Mouse (Mus musculus): ENCODE measurements around the gene Oas1d. TPM values are rescaled to one million over a fixed set of nuclear protein-coding genes. Genes with fewer than 3 reads are reported as not detected.

The Oas1d gene
- polyA plus RNA-seq, 1 experiment from 2014 or later: not detected

DNA sequence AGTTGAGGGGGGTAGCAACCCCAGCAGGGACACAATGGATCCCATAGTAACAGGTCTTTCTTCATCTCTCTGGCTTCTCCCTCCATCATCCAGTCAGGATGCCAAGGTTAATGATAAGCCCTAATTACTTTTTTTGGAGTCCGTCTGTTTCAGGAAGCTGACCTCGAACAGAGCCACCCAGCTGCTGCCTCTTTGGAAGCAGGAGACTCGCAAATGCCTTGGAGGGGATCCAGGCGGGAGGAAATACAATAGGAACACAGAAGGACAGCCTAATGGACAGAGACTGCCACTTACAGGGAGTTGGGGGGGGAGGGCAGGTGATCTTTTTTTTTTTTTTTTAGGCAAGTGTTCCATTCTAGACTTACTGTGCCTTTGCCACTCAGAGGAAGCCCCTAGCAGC is 55.4 kb downstream of the Oas1d start:
- Histone ChIP-seq H3K27ac (ENCODE audit: low read length) (no peak overlapping the region), H3K9me3 (replicated peaks; ENCODE audit: control insufficient read depth, low read length) (no peaks in the 10 kb centered on the region), H3K4me3 (replicated peaks; ENCODE audit: low read length) (no peak overlapping the region), H3K27me3 (ENCODE audit: control insufficient read depth, insufficient read depth, low read length) (no peaks in the 10 kb centered on the region), H3K4me2 (ENCODE audit: low read depth, low read length) (no peak overlapping the region), H3K9ac (ENCODE audit: low read length) (no peak overlapping the region), H3K4me1 (ENCODE audit: control insufficient read depth, insufficient read depth, low read length) (no peaks in the 10 kb centered on the region), H3K36me3 (ENCODE audit: control insufficient read depth, insufficient read depth, low read length) (no peaks in the 10 kb centered on the region)
- ATAC-seq (ENCODE audit: insufficient read depth, low FRiP score): no peak
- 46% methylated on average over 4 of the region's 4 CpGs for WGBS

Other genes with a start within 250 kb of the Oas1d start
- gene Dtx1, start 202.6 kb upstream of the Oas1d start, polyA plus RNA-seq (2015; fragmentation: Nextera tagmentation; extraction: Ambion mirVana): 2.3 and 3.6 TPM in 2 replicates
- 0.32 and 0.62 TPM in 2 replicates for gene Oas2, start 164.7 kb upstream of the Oas1d start, polyA plus RNA-seq (2015; fragmentation: Nextera tagmentation; extraction: Ambion mirVana)
- gene Oas3, start 136.9 kb upstream of the Oas1d start, polyA plus RNA-seq (2015; fragmentation: Nextera tagmentation; extraction: Ambion mirVana): 0.17 and 0.18 TPM in 2 replicates
- gene Oas1e, start 119.0 kb upstream of the Oas1d start, polyA plus RNA-seq (2015; fragmentation: Nextera tagmentation; extraction: Ambion mirVana): not detected in 2 replicates
- 0.65 and 1.0 TPM in 2 replicates for gene Oas1c, start 102.0 kb upstream of the Oas1d start, polyA plus RNA-seq (2015; fragmentation: Nextera tagmentation; extraction: Ambion mirVana)
- gene Oas1f, start 67.2 kb upstream of the Oas1d start, polyA plus RNA-seq (2015; fragmentation: Nextera tagmentation; extraction: Ambion mirVana): not detected in 2 replicates
- not detected in 2 replicates for gene Oas1h, start 53.1 kb upstream of the Oas1d start, polyA plus RNA-seq (2015; fragmentation: Nextera tagmentation; extraction: Ambion mirVana)
- 1.0 and 1.1 TPM in 2 replicates for gene Oas1g, start 26.9 kb upstream of the Oas1d start, polyA plus RNA-seq (2015; fragmentation: Nextera tagmentation; extraction: Ambion mirVana)
- 2.4 and 3.0 TPM in 2 replicates for gene Oas1a, start 7.0 kb upstream of the Oas1d start, polyA plus RNA-seq (2015; fragmentation: Nextera tagmentation; extraction: Ambion mirVana)
- gene Rph3a, start 95.6 kb downstream of the Oas1d start, polyA plus RNA-seq (2015; fragmentation: Nextera tagmentation; extraction: Ambion mirVana): 0.06 and 0.26 TPM in 2 replicates